Mouse (Mus musculus) brain, embryonic 14.5 days (tissue): ENCODE data around the gene 2700049A03Rik. TPM values are rescaled to one million over a fixed set of nuclear protein-coding genes. Genes with fewer than 3 reads are reported as not detected.

Source experiments
- DNase-seq: peaks from one replicate; pipeline ENCODE4 v3.0.0-alpha.2; 2011; ENCODE audit warnings: low read depth
- CTCF ChIP-seq: fragments of 200-500 bp; IDR thresholded peaks from 2 replicates; pipeline ENCODE4 v1.5.1; 2012; ENCODE audit warnings: inconsistent platforms, mild to moderate bottlenecking, moderate library complexity, borderline replicate concordance; ENCODE audit not compliant: insufficient read depth, insufficient read length; ENCODE audit errors: extremely low read depth
- POLR2A ChIP-seq: fragments of 200-500 bp; IDR thresholded peaks from 2 replicates; pipeline ENCODE4 v1.6.1; 2012; ENCODE audit warnings: mild to moderate bottlenecking, inconsistent platforms, borderline replicate concordance; ENCODE audit not compliant: poor library complexity, insufficient read depth, insufficient read length, severe bottlenecking; ENCODE audit errors: extremely low read depth
- polyA plus RNA-seq: library from polyadenylated mRNA; depleted of rRNA; stranded (reverse); fragments of >200 nt; gene quantifications from 2 replicates; pipeline ENCODE4 v1.2.3, GENCODE M21; 2012; rRNA removed

The 2700049A03Rik gene
- polyA plus RNA-seq, 1 experiment: 11.6 TPM

- no peak for DNase-seq
- TF ChIP-seq POLR2A: no peak
- TF ChIP-seq CTCF: no peak
These were observed 139.4 kb downstream of the 2700049A03Rik start for GRCm38 (mm10) chr12:71275906-71276595.

GRCm38 (mm10) chr12:71279521-71280262, 143.0 kb downstream of the 2700049A03Rik start:
- peak; percentile 54 for DNase-seq
- TF ChIP-seq POLR2A (no peak), CTCF (no peak)

GRCm38 (mm10) chr12:71281201-71281768, 144.6 kb downstream of the 2700049A03Rik start:
- TF ChIP-seq POLR2A (no peak), CTCF (no peak)
- DNase-seq: no peak

GRCm38 (mm10) chr12:71285399-71285798, 148.8 kb downstream of the 2700049A03Rik start:
- DNase-seq: no peak

GRCm38 (mm10) chr12:71290460-71290859, 153.8 kb downstream of the 2700049A03Rik start:
- TF ChIP-seq POLR2A: no peak
- no peak for TF ChIP-seq CTCF
- peak; percentile 67 for DNase-seq

More at GRCm38 (mm10) chr12:71285399-71285798, 148.8 kb downstream of the 2700049A03Rik start:
- no peak for TF ChIP-seq CTCF
- TF ChIP-seq POLR2A: no peak

Other genes with a start within 250 kb of the 2700049A03Rik start
- gene Actr10, start 199.0 kb upstream of the 2700049A03Rik start, polyA plus RNA-seq: 112 and 132 TPM in 2 replicates
- 222 and 249 TPM in 2 replicates for gene Psma3, start 162.2 kb upstream of the 2700049A03Rik start, polyA plus RNA-seq
- 8.8 and 13.4 TPM in 2 replicates for gene Arid4a, start 120.9 kb upstream of the 2700049A03Rik start, polyA plus RNA-seq
- gene Tomm20l, start 25.4 kb upstream of the 2700049A03Rik start, polyA plus RNA-seq: not detected in 2 replicates
- 47.1 and 53.3 TPM in 2 replicates for gene Timm9, start 164 bp upstream of the 2700049A03Rik start, polyA plus RNA-seq
- gene Dact1, start 173.0 kb downstream of the 2700049A03Rik start, polyA plus RNA-seq: 50.1 and 58.5 TPM in 2 replicates